Mouse (Mus musculus): ENCODE data around the gene Smbd1.

Gene Smbd1

GRCm38 (mm10) chr16:32812888-32813361 lies 2.6 kb upstream of the Smbd1 start:
- DNase-seq: peak; percentile 79 to 92

GRCm38 (mm10) chr16:32807408-32808185 lies 2.7 kb downstream of the Smbd1 start:
- no peak for DNase-seq

- DNase-seq: no peak
These were observed 5.1 kb downstream of the Smbd1 start for GRCm38 (mm10) chr16:32805151-32805550.

GRCm38 (mm10) chr16:32803901-32804300 lies 6.4 kb downstream of the Smbd1 start:
- no peak for DNase-seq

- peak; percentile 77 to 79 for DNase-seq
These were observed 6.9 kb downstream of the Smbd1 start for GRCm38 (mm10) chr16:32803252-32803853.

GRCm38 (mm10) chr16:32797426-32797689 lies 12.9 kb downstream of the Smbd1 start, which contains the start of gene Muc20:
Gene Muc20, minus strand, starts transcription at chr16:32797435.
- no peak for DNase-seq

- no peak for DNase-seq
These were observed 13.4 kb downstream of the Smbd1 start for GRCm38 (mm10) chr16:32796676-32797425.

- no peak for DNase-seq
These were observed 15.1 kb downstream of the Smbd1 start for GRCm38 (mm10) chr16:32795177-32795576.

GRCm38 (mm10) chr16:32790056-32790455 lies 20.2 kb downstream of the Smbd1 start:
- DNase-seq: no peak

GRCm38 (mm10) chr16:32784840-32785239 lies 25.4 kb downstream of the Smbd1 start:
- no peak for DNase-seq

GRCm38 (mm10) chr16:32783324-32784062 lies 26.8 kb downstream of the Smbd1 start:
- DNase-seq: no peak

- peak in 1 of 2 experiments; percentile 42 for DNase-seq
These were observed 31.3 kb downstream of the Smbd1 start for GRCm38 (mm10) chr16:32778956-32779355.

GRCm38 (mm10) chr16:32776676-32777075 lies 33.6 kb downstream of the Smbd1 start:
- DNase-seq: no peak

- no peak for DNase-seq
These were observed 43.4 kb downstream of the Smbd1 start for GRCm38 (mm10) chr16:32766904-32767303.

GRCm38 (mm10) chr16:32764961-32765360 lies 45.3 kb downstream of the Smbd1 start:
- no peak for DNase-seq

GRCm38 (mm10) chr16:32764550-32764949 lies 45.7 kb downstream of the Smbd1 start:
- DNase-seq: no peak
